ENCODE assay signal across 13 mouse cellular contexts in genomic region chr2:115119429-115120205, GRCm38 (mm10).
DNase-seq lines count a peak whose midpoint lies in the region; ATAC-seq lines count a peak whose summit lies in the region.
"Had no signal": no experiment of that assay in that cellular context is flagged by ENCODE, and none has a peak within 500 bp of the region (broad histone marks: within the 10 kb centered on the region; RNA-seq: fewer than 3 reads in every experiment).

No protein-coding gene starts in this region.

- 73% methylated on average over 9 of the region's 9 CpGs for WGBS in hindbrain, embryonic 11.5 days
- 70% methylated on average over 9 of the region's 9 CpGs for WGBS in hindbrain, embryonic 13.5 days
- 75% methylated on average over 9 of the region's 9 CpGs for WGBS in forebrain, embryonic 10.5 days
- 66% methylated on average over 9 of the region's 9 CpGs for WGBS in midbrain, embryonic 11.5 days

- peak; percentile 60; the same call in 1 of the 2 replicates for ATAC-seq in hindbrain, embryonic 11.5 days (ENCODE audit: low FRiP score)
- ATAC-seq in hindbrain, embryonic 13.5 days (ENCODE audit: low FRiP score) = no peak
- ATAC-seq in midbrain, embryonic 11.5 days (ENCODE audit: low FRiP score) = peak; percentile 92

- H3K4me1 ChIP-seq in hindbrain, embryonic 11.5 days (replicated peaks; ENCODE audit: control insufficient read depth, insufficient read depth, low read length) = no peaks in the 10 kb centered on the region; the same call in 1 of the 2 replicates
- H3K4me1 ChIP-seq in hindbrain, embryonic 13.5 days (replicated peaks) = peaks cover 8% of the 10 kb centered on the region; the same call in 1 of the 2 replicates
- H3K4me1 ChIP-seq in forebrain, embryonic 10.5 days = peaks cover 11% of the 10 kb centered on the region
- peaks cover 5% of the 10 kb centered on the region; the same call in 1 of the 2 replicates for H3K4me1 ChIP-seq in midbrain, embryonic 11.5 days (ENCODE audit: control insufficient read depth, insufficient read depth, low read length)
- H3K4me1 ChIP-seq: megakaryocyte, embryonic 14.5 days; neural tube, embryonic 15.5 days had no signal

- no peak overlapping the region for H3K4me2 ChIP-seq in hindbrain, embryonic 11.5 days (replicated peaks; ENCODE audit: low read depth, low read length)
- H3K4me2 ChIP-seq in hindbrain, embryonic 13.5 days = no peak overlapping the region
- no peak overlapping the region for H3K4me2 ChIP-seq in midbrain, embryonic 11.5 days
- H3K4me2 ChIP-seq: neural tube, embryonic 15.5 days had no signal

- H3K36me3 ChIP-seq in hindbrain, embryonic 11.5 days (ENCODE audit: control insufficient read depth, insufficient read depth, low read length) = no peaks in the 10 kb centered on the region
- H3K36me3 ChIP-seq in hindbrain, embryonic 13.5 days = no peaks in the 10 kb centered on the region
- no peaks in the 10 kb centered on the region for H3K36me3 ChIP-seq in forebrain, embryonic 10.5 days (replicated peaks)
- no peaks in the 10 kb centered on the region for H3K36me3 ChIP-seq in midbrain, embryonic 11.5 days (ENCODE audit: control insufficient read depth, insufficient read depth, low read length)
- H3K36me3 ChIP-seq: neural tube, embryonic 15.5 days had no signal

- H3K9me3 ChIP-seq in hindbrain, embryonic 11.5 days (ENCODE audit: control insufficient read depth, low read length) = no peaks in the 10 kb centered on the region
- no peaks in the 10 kb centered on the region for H3K9me3 ChIP-seq in hindbrain, embryonic 13.5 days
- H3K9me3 ChIP-seq in forebrain, embryonic 10.5 days = no peaks in the 10 kb centered on the region
- H3K9me3 ChIP-seq in midbrain, embryonic 11.5 days (ENCODE audit: control insufficient read depth, low read length) = no peaks in the 10 kb centered on the region
- H3K9me3 ChIP-seq: megakaryocyte, embryonic 14.5 days; neural tube, embryonic 15.5 days had no signal

- H3K27me3 ChIP-seq in hindbrain, embryonic 11.5 days (ENCODE audit: control insufficient read depth, insufficient read depth, low read length) = no peaks in the 10 kb centered on the region
- H3K27me3 ChIP-seq in hindbrain, embryonic 13.5 days = no peaks in the 10 kb centered on the region
- no peaks in the 10 kb centered on the region for H3K27me3 ChIP-seq in forebrain, embryonic 10.5 days (ENCODE audit: poor library complexity, severe bottlenecking)
- H3K27me3 ChIP-seq in midbrain, embryonic 11.5 days (ENCODE audit: control insufficient read depth, insufficient read depth, low read length) = no peaks in the 10 kb centered on the region
- H3K27me3 ChIP-seq: megakaryocyte, embryonic 14.5 days; neural tube, embryonic 15.5 days had no signal

- no peak overlapping the region for H3K4me3 ChIP-seq in hindbrain, embryonic 11.5 days (ENCODE audit: low read depth, low read length)
- H3K4me3 ChIP-seq in hindbrain, embryonic 13.5 days = no peak overlapping the region
- H3K4me3 ChIP-seq in forebrain, embryonic 10.5 days = no peak overlapping the region
- H3K4me3 ChIP-seq in midbrain, embryonic 11.5 days (ENCODE audit: low read depth, low read length) = no peak overlapping the region
- H3K4me3 ChIP-seq: heart, adult 2 months; megakaryocyte, embryonic 14.5 days; neural tube, embryonic 15.5 days had no signal

- H3K9ac ChIP-seq in hindbrain, embryonic 11.5 days (ENCODE audit: low read depth, low read length) = no peak overlapping the region
- no peak overlapping the region for H3K9ac ChIP-seq in hindbrain, embryonic 13.5 days
- H3K9ac ChIP-seq in midbrain, embryonic 11.5 days (ENCODE audit: low read length) = no peak overlapping the region
- H3K9ac ChIP-seq: neural tube, embryonic 15.5 days had no signal

- H3K27ac ChIP-seq in hindbrain, embryonic 11.5 days (ENCODE audit: low read depth, low read length) = no peak overlapping the region
- no peak overlapping the region for H3K27ac ChIP-seq in hindbrain, embryonic 13.5 days
- peak overlapping the region; percentile 52; the same call in 1 of the 2 replicates for H3K27ac ChIP-seq in forebrain, embryonic 10.5 days
- no peak overlapping the region; the same call in 1 of the 2 replicates for H3K27ac ChIP-seq in midbrain, embryonic 11.5 days (ENCODE audit: low read depth, low read length)
- H3K27ac ChIP-seq: heart, adult 2 months; neural tube, embryonic 15.5 days had no signal

- DNase-seq in hindbrain, embryonic 11.5 days (ENCODE audit: low spot score) = no peak
- DNase-seq in forebrain, embryonic 10.5 days (ENCODE audit: extremely low spot score, low spot score) = no peak
- DNase-seq in kidney, postnatal 14 days = peak; percentile 27
- DNase-seq in midbrain, embryonic 11.5 days (ENCODE audit: low spot score, missing footprints) = peak; percentile 90
- no peak for DNase-seq in testis, postnatal 10 days (ENCODE audit: low spot score)
- no peak for DNase-seq in spleen, postnatal 10 days (ENCODE audit: low spot score in 2 of 2)
- no peak for DNase-seq in ovary, postnatal 14 days (ENCODE audit: low spot score)
- DNase-seq: cerebellum, adult 18-20 months; heart, adult 2 months; thymus, adult 2 months had no signal

Comparison
In these comparisons a context has a peak if more than half of its experiments do, and no peak if none do; other contexts are left out.
1. DNase-seq: peak in kidney, postnatal 14 days (single experiment) and midbrain, embryonic 11.5 days (single experiment); none in hindbrain, embryonic 11.5 days (single experiment), forebrain, embryonic 10.5 days (single experiment), testis, postnatal 10 days (single experiment), spleen, postnatal 10 days (0 of 2) and ovary, postnatal 14 days (single experiment).